Mouse (Mus musculus) midbrain, embryonic 11.5 days (tissue): Measurements from ENCODE around the gene Rpl10. TPM values are rescaled to one million over a fixed set of nuclear protein-coding genes. Genes with fewer than 3 reads are reported as not detected.

Source experiments
- ATAC-seq: fragments of 200-750 bp; cut with Nextera tagmentation; 2 replicates; pipeline ENCODE4 v1.8.0; 2017; ENCODE audit warnings: moderate TSS enrichment, moderate library complexity; ENCODE audit not compliant: low FRiP score
- DNase-seq: peaks from one replicate; pipeline ENCODE4 v3.0.0; 2015; ENCODE audit warnings: low spot score; ENCODE audit errors: missing footprints
- H3K27ac ChIP-seq: fragments of 300-500 bp; sonication (generic); 2 replicates; pipeline ENCODE4 v1.5.1; 2014; ENCODE audit warnings: low read depth, low read length
- H3K27me3 ChIP-seq: fragments of 300-500 bp; sonication (generic); 2 replicates; pipeline ENCODE4 v1.6.1; 2014; ENCODE audit warnings: mild to moderate bottlenecking, low read length, moderate library complexity, mixed read lengths; ENCODE audit not compliant: control insufficient read depth, insufficient read depth
- H3K36me3 ChIP-seq: fragments of 300-500 bp; sonication (generic); 2 replicates; pipeline ENCODE4 v1.6.1; 2014; ENCODE audit warnings: mild to moderate bottlenecking, low read length, moderate library complexity, mixed read lengths; ENCODE audit not compliant: control insufficient read depth, insufficient read depth
- H3K4me1 ChIP-seq: fragments of 300-500 bp; sonication (generic); 2 replicates; pipeline ENCODE4 v1.6.1; 2014; ENCODE audit warnings: low read length; ENCODE audit not compliant: control insufficient read depth, insufficient read depth
- H3K4me2 ChIP-seq: fragments of 300-500 bp; sonication (generic); 2 replicates; pipeline ENCODE4 v1.6.1; 2014; ENCODE audit warnings: mild to moderate bottlenecking, moderate library complexity
- H3K4me3 ChIP-seq: fragments of 300-500 bp; sonication (generic); 2 replicates; pipeline ENCODE4 v1.5.1; 2014; ENCODE audit warnings: low read depth, low read length
- H3K9ac ChIP-seq: fragments of 300-500 bp; sonication (generic); 2 replicates; pipeline ENCODE4 v1.6.1; 2014; ENCODE audit warnings: low read length
- H3K9me3 ChIP-seq: fragments of 300-500 bp; sonication (generic); 2 replicates; pipeline ENCODE4 v1.6.1; 2016; ENCODE audit warnings: low read length; ENCODE audit not compliant: control insufficient read depth
- WGBS: fragments of 180-500 bp; shearing (Covaris S2); extraction: QIAGEN DNeasy Blood & Tissue Kit; methylation state at CpG from one replicate; pipeline ENCODE4 v1.1.7; 2014; 5-methylcytosine and 5-hydroxymethylcytosine counted together
- polyA plus RNA-seq: library from polyadenylated mRNA; unstranded; fragments of >200 nt; fragmentation: Nextera tagmentation; extraction: Ambion mirVana; gene quantifications from 2 replicates; pipeline ENCODE4 v1.2.1, GENCODE M21; 2014

Gene Rpl10
- polyA plus RNA-seq, 1 experiment from 2014 or later: 661 TPM

DNA sequence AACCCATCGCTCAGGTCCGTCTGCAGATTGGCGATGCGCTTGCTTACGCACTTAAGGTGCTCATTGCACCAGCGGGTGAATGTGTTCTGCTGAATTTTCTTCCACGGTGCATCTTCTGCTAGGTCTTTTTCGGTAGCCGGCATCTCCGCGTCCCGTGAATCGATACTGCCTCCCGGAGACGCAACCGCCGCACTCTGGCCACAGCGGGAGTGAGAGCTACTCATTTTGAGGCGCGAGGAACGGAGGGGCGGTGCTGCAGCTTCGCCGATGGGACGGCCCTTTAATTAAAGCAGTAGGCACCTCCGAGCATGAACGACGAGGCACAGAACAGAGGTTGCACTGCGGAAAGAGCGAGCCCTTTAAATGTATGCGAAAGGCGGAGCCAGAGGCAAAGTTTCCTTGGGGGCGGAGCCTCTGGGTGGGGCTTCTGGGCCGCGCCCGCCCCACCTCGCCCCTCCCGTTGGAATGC is 24.4 kb upstream of the Rpl10 start:
- H3K4me3 ChIP-seq: peak overlapping the region; percentile 56
- no peaks in the 10 kb centered on the region for H3K9me3 ChIP-seq
- peak overlapping the region; percentile 71 for H3K4me2 ChIP-seq
- H3K27ac ChIP-seq: peak overlapping the region; percentile 82; the same call in 1 of the 2 replicates
- peaks cover 6% of the 10 kb centered on the region; the same call in 1 of the 2 replicates for H3K36me3 ChIP-seq
- 21% methylated on average over 32 of the region's 38 CpGs for WGBS
- ATAC-seq (peak; percentile 90), DNase-seq (peak; percentile 95)
- 0 out of 2 replicates have a peak, but pooled peaks cover 3% of the 10 kb centered on the region for H3K4me1 ChIP-seq
- peak overlapping the region; percentile 73 for H3K9ac ChIP-seq
- no peaks in the 10 kb centered on the region for H3K27me3 ChIP-seq

DNA sequence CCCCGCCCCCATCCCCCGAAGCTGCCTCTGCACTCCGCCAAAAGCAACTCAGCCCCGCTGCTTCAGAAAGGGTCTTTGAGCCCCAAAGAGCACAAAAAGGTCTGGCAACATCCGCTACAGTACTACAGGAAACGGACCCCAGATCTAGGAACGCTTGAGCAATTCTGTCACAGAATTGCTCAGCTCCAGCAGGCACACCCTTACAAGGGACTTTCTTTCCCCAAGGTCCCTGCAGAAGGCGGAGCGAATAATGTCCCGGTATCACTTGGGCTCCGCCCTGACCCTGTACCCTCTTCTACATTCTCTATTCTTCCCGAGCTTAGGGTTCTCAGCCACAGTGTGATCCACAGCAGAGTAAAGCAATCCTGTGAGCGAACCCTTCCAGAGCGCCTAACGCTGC is 23.9 kb upstream of the Rpl10 start:
- DNase-seq: no peak
- no peaks in the 10 kb centered on the region for H3K9me3 ChIP-seq
- H3K36me3 ChIP-seq: peaks cover 5% of the 10 kb centered on the region; the same call in 1 of the 2 replicates
- H3K27ac ChIP-seq: no peak overlapping the region
- peak overlapping the region; percentile 56 for H3K4me3 ChIP-seq
- 0 out of 2 replicates have a peak, but pooled peaks cover 3% of the 10 kb centered on the region for H3K4me1 ChIP-seq
- peak; percentile 25; the same call in 1 of the 2 replicates for ATAC-seq
- H3K4me2 ChIP-seq: peak overlapping the region; percentile 42
- H3K27me3 ChIP-seq: no peaks in the 10 kb centered on the region
- peak overlapping the region; percentile 49 for H3K9ac ChIP-seq
- 27% methylated on average over 13 of the region's 15 CpGs for WGBS

DNA sequence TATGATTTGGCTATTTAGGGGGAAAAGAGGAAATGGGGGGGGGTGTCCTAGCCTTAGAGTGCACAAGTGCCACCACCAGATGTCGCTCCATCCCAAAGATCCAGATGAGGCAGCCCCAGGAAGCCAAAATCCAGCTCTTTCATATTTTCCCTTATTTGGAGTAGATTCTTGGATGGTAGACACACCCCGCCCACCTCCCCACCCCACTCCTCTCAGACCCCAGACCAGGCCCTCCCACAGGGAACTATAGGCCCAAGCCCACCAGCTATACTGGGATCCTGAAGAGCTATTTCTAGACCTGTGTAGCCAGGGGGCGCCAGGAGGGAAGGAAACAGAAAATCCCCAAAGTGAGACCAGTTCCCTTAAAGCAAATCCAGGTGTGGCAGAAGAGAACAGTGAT is 22.0 kb upstream of the Rpl10 start:
- H3K4me3 ChIP-seq: no peak overlapping the region
- DNase-seq: peak; percentile 94
- no peak overlapping the region for H3K27ac ChIP-seq
- H3K36me3 ChIP-seq: no peaks in the 10 kb centered on the region
- no peaks in the 10 kb centered on the region for H3K27me3 ChIP-seq
- 3% methylated on average over 3 of the region's 3 CpGs for WGBS
- H3K9ac ChIP-seq: no peak overlapping the region
- no peak overlapping the region for H3K4me2 ChIP-seq
- ATAC-seq: no peak
- no peaks in the 10 kb centered on the region for H3K9me3 ChIP-seq
- 0 out of 2 replicates have a peak, but pooled peaks cover 3% of the 10 kb centered on the region for H3K4me1 ChIP-seq

DNA sequence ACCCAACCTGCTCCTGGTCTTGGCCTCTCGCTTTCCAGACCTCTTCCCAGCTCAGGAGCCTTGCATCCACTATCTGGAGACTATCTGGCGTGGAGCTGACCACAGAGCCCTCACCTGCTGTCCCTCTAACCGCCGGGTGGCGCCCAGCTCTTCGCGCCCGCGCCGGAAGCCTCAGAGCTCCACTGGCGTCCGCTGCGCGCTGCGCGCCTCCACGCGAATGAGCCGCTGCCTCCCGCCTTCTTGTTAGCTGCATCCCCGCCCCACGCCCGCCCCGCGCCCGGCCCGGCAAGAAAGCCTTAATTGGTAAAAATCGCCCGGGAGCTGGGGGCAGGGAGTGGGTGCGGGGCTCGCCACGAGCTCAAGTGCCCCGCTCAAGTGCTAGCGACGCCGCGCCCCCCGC is 21.0 kb upstream of the Rpl10 start, which contains the start of gene Flna:
Gene Flna, minus strand, starts transcription at position 206 of the 400 bp plus-strand sequence.
- H3K9ac ChIP-seq: peak within 1 kb of the TSS; percentile 64
- peak within 1 kb of the TSS; percentile 36 for H3K4me3 ChIP-seq
- no peaks in the 10 kb centered on the region for H3K27me3 ChIP-seq
- H3K36me3 ChIP-seq: no peaks in the 10 kb centered on the region
- H3K4me1 ChIP-seq: no peaks in the 10 kb centered on the region
- no peak within 1 kb of the TSS for H3K27ac ChIP-seq
- WGBS: 25% methylated on average over 38 of the region's 38 CpGs
- H3K4me2 ChIP-seq: peak within 1 kb of the TSS; percentile 56
- H3K9me3 ChIP-seq: no peaks in the 10 kb centered on the region
- ATAC-seq: no peak
- DNase-seq: peak; percentile 88

DNA sequence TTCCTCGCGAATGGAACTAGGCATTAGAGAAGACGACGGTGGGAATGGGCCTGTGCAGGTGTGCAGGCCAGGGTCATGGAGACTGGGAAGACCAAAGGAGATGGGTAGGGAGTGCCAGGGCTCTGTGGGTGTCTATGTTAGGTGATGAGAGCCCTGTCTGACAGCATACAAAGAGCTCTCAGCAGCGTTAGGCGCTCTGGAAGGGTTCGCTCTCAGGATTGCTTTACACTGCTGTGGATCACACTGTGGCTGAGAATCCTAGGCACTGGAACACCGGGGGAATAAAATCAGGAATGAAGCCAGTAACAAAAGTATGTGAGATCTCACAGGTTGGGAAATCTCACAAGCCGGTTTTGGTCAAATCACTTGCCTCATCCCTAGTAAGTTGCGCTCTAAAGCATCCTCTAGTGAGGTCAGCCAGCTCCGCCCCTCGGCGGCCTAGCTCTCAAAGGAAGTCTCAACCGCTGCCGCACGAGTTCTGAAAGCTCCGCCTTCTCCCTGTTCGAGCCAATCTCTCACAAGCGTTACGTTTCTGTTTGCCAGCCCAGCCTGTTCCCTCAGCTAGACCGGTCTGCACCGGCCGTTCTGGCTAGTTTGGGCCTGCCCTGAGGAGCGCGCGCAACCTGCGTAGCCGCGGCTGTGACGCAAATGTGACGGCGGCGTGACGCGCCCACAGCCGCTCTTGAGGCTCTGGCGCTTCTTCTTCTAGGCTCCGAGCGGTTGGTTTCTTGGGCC is 16.3 kb upstream of the Rpl10 start, which contains the start of gene Emd:
Gene Emd, plus strand, starts transcription at position 535 of the 735 bp plus-strand sequence.
- WGBS: 17% methylated on average over 39 of the region's 39 CpGs
- ATAC-seq (peak; percentile 98), DNase-seq (peak; percentile 98)
- Histone ChIP-seq H3K4me2 (peak within 1 kb of the TSS; percentile 45), H3K9me3 (no peaks in the 10 kb centered on the region), H3K36me3 (no peaks in the 10 kb centered on the region), H3K9ac (peak within 1 kb of the TSS; percentile 76), H3K4me3 (peak within 1 kb of the TSS; percentile 55), H3K27me3 (no peaks in the 10 kb centered on the region), H3K27ac (peak within 1 kb of the TSS; percentile 74), H3K4me1 (no peaks in the 10 kb centered on the region)

DNA sequence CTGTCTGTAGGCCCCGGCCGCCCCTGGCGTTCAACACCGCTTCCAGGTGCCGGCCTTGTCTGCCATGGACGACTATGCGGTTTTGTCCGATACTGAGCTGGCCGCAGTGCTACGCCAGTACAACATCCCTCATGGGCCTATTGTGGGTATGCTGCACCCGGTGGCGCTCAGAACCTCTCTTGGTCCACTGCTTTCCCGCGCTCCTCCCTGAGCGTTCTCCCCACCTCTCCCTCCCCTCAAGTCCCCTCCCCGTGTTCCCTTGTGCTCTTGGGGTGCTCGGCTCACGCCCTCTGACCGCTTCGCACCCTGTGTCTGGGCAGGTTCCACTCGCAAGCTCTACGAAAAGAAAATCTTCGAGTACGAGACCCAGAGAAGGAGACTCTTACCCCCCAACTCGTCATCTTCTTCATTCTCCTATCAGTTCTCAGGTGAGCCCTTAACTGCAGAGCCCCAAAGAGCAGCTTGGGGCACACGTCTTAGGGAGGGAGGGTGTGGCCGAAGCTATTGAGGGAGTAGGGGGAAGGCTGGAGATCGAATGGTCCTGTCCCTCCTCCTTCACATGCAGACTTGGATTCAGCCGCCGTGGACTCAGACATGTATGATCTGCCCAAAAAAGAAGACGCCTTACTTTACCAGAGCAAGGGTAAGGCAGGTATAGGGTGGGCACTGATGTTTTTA is 15.6 kb upstream of the Rpl10 start:
- peak overlapping the region; percentile 74 for H3K27ac ChIP-seq
- H3K9me3 ChIP-seq: no peaks in the 10 kb centered on the region
- no peaks in the 10 kb centered on the region for H3K36me3 ChIP-seq
- no peaks in the 10 kb centered on the region for H3K27me3 ChIP-seq
- no peaks in the 10 kb centered on the region for H3K4me1 ChIP-seq
- ATAC-seq (peak; percentile 14; the same call in 1 of the 2 replicates), DNase-seq (no peak)
- H3K4me3 ChIP-seq: peak overlapping the region; percentile 55
- H3K4me2 ChIP-seq: peak overlapping the region; percentile 45
- peak overlapping the region; percentile 76 for H3K9ac ChIP-seq
- WGBS: 29% methylated on average over 31 of the region's 31 CpGs

DNA sequence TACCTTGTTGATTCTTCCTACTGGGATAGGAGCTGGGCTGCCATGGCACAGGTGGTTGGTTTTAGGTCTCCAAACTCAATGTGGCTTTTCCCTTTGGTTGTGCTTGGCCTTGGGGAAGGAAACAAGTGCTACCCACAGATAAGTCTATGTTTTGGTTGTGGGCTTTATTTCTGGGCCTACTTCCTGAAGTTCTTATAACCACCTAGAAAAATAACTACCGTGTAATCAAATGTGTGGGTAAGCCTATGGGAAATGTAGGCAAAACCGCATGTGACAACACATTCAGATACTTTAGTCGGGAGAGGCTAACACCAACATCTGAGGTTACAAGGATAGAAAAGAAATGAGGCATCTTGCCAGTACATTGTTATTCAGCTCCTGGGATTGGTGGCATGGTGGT is 12.9 kb upstream of the Rpl10 start:
- DNase-seq: peak; percentile 4
- ATAC-seq: no peak
- Histone ChIP-seq H3K27ac (no peak overlapping the region), H3K27me3 (no peaks in the 10 kb centered on the region), H3K4me1 (no peaks in the 10 kb centered on the region), H3K9me3 (no peaks in the 10 kb centered on the region), H3K4me3 (no peak overlapping the region), H3K4me2 (no peak overlapping the region), H3K36me3 (no peaks in the 10 kb centered on the region), H3K9ac (no peak overlapping the region)
- 96% methylated on average over 3 of the region's 3 CpGs for WGBS

DNA sequence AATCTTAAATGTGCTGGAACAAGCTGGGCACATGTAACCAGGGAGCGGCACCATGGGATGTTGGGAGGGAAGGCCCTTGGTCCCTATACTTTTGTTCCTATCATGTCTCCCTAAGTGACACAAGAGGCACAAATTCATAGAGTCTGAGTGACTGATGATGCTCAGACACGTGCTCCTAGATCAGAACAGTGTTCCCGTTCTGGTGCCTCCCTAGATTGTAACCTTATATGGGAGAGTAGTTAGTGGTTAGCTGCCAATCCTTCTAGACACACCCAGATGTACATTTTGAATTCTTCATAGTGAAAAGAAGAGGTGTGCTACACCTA is 913 bp upstream of the Rpl10 start:
- peaks cover 2% of the 10 kb centered on the region; the same call in 1 of the 2 replicates for H3K36me3 ChIP-seq
- H3K27ac ChIP-seq: peak overlapping the region; percentile 92
- no peaks in the 10 kb centered on the region for H3K9me3 ChIP-seq
- H3K27me3 ChIP-seq: no peaks in the 10 kb centered on the region
- DNase-seq (no peak), ATAC-seq (peak; percentile 26)
- peak overlapping the region; percentile 42 for H3K4me3 ChIP-seq
- peaks cover 2% of the 10 kb centered on the region; the same call in 1 of the 2 replicates for H3K4me1 ChIP-seq
- peak overlapping the region; percentile 51 for H3K4me2 ChIP-seq
- 26% methylated on average over 3 of the region's 3 CpGs for WGBS
- peak overlapping the region; percentile 69 for H3K9ac ChIP-seq
